Mouse (Mus musculus) cerebellum, adult 9-10 months (tissue): ENCODE measurements around the gene Ap3b1.
"Not testable (repeated sequence)": the region's sequence is repeated elsewhere in the genome, so short reads cannot be mapped to it uniquely, and the experiment has no call there.

Experiments
- DNase-seq: peaks from one replicate; pipeline ENCODE4 v3.0.0; 2022

The Ap3b1 gene

DNA sequence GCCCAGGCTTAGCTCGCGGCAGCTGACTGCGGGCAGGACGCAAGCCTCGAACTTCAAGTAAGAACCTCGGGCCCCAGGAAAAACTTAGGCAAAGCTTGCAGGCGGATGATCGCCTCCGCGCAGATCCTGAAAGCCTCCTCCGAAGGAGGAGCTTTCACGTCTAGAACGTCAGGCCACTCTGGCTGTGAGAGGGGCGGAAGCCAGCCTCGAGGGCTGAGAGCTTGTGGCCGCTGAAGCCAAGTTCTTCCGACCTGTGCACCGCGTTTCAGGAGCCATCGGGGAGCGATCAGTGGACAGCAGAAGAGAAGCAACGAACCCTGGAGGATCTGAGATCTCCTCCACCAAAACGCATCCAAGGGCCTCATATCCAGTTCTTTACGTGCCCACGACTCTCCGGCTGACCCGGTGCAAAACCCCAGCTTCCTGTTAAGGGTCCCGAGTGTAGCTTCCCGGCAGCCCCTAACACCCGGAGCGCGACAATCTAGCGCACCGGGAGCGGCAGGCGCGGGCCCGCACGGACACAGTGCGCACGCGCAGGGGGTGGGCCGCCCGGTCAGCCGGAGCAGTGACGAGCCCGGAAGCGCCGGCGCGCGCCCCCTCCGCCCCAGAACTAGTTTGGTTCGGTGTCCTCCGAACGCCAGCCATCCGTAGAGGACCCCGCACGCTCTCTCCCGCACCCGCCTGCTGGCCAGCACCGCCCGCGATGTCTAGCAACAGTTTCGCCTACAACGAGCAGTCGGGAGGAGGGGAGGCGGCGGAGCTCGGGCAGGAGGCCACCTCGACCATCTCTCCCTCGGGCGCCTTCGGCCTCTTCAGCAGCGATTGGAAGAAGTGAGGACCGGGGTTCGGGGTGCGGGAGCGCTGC lies at the start of gene Ap3b1:
Ap3b1 (plus strand) TSS at position 560 of the 865 bp plus-strand sequence.
- peak; percentile 74 for DNase-seq

DNA sequence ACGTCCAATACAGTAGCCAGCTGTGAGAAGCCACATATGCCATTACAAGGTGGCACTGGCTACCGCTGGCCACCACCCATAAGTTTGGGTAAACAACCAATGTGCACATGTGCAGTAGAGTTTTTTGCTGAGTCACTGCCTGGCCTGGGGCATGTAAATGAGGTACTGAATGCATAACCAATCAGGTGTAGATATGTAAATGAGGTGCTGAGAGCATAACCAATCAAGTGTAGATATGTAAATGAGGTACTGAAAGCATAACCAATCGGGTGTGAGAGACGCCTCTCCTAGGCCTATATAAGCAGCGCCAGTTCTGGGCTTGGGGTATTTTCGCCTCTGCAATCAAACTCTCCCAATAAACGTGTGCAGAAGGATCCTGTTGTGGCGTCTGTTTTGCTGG lies 45.9 kb upstream of the Ap3b1 start:
- not testable (repeated sequence) for DNase-seq

DNA sequence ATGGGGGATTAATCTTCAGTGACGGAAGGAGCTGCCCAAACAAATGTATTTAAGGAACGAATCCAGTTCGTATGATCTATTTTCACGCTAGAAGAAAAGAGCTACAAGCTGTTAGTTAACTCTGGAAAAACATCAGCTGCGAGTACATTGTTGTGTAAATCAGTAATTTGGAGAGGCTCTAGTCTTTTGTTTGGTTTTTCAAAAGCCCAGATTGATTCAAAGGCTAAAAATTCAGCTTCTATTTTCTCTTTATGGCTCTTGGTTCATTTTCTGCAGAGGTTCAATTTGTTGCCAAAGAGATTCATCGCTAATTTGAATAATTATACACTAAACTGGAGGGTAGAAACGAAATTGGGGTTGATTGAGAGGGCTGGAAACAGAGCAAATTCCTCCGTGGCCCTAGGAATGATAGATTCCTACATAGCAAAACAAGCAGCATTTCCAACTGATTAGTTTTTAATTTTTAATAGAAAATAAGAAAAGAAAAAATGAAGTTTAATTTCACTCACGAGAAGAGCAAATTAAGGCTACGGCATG lies 41.7 kb upstream of the Ap3b1 start:
- no peak for DNase-seq

DNA sequence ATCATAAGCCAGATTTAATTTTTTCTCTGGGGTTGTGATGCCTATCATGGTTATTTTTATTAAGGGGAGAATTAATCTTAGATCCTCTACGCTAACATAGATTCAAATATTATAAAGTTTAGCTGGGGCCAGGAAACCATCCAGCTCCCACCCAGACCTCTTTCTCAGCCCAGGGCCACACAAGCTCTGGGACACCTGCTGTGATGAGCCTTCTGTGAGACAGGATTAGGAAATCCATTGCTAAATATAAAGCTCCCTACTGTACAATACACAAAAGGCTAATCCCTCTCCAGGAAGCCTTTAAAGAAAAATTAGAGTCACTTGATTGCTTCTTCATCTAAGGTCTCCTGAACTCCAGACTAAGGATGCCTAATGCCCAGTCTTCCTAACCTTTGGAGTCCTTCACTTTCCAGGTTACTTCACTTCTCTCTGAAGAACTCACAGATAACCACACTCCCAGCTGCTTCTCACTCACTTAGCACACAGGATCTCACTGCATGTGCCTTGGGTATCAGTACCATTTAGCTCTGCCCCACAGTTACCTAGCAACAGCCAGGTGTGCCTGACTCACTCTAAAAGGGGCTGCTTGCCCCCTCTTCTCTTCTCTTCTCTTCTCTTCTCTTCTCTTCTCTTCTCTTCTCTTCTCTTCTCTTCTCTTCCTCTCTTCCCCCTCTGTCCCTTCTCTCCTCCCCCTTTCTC lies 37.5 kb upstream of the Ap3b1 start:
- DNase-seq = no peak

DNA sequence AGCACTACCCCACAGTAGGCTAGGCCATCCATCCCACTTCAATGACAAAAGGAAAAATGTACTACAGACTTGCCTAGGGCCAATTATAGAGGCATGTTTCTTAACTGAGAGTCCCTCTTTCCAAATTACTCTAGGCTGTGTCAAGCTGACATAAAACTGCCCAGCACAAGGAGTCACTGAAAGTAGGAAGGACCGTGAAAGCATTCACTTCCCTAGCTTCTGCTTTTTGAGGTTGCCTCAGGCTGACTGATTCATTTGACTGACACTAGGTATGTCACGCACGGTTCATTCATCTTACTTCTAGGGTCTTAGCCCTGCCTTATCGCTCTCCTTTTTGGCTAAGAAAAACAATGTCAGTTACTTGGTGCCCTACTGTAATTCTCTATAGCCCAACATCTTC lies 36.3 kb upstream of the Ap3b1 start:
- no peak for DNase-seq

DNA sequence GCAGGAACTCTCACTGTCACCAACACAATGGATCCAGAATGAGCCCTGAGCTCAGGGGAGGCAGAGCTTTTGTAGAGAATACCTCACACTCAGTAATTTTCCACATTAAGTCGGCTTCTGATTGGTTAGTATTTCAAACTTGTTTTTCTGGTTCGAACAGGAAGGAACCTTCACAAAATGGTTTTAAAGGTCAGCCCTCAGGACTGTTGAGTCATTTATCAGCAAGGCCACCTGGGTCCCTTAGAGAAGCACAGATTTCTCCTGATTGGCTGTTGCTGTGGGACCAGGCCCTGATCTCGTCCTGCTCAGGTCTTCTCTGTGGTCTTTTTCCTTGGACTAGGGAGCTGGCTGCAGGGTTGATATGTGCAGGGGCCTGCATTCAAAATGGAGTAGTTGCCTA lies 30.7 kb upstream of the Ap3b1 start:
- DNase-seq = no peak

DNA sequence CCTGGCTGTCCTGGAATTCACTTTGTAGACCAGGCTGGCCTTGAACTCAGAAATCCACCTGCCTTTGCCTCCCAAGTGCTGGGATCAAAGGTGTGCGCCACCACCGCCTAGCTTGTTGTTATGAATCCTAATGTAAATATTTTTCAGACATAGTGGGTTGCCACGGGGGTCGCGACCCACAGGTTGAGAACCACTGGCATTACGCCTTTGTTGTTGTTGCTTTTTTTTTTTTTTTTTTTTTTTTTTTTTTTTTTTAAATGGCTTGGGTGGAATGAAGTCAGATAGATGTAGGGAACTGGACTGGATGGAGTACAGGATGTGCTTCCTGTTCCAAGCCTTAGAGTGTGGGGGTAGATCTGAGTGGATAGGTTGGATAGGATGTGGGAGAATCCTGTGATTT lies 29.8 kb upstream of the Ap3b1 start:
- DNase-seq = not testable (repeated sequence)

DNA sequence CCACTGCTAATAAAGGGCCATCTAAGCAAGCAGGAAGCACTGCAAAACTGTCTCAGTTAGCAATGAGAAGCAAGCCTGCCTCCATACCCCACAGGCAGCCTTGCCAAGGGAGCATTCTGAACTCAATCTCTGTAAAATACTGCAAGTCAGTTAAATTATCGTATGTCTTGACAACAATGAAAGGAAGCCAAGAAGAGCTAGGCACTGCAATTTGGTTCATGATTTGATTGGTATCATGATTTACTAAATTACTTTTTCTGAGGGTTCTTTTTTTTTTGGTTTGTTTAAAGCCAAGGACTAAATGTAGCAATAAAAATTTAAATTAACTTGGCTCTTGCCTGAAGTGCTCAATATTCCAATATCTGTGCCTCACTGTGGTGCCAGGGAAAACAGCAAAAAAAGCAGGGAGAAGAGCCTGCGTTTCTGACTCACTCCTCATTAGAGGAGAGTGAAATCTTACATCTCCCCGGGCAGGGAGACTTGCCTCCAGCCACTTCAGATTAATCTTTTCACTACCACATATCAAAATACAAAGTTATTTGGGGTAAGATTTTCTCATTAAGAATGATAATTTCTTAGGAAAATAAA lies 28.3 kb upstream of the Ap3b1 start:
- DNase-seq = no peak

DNA sequence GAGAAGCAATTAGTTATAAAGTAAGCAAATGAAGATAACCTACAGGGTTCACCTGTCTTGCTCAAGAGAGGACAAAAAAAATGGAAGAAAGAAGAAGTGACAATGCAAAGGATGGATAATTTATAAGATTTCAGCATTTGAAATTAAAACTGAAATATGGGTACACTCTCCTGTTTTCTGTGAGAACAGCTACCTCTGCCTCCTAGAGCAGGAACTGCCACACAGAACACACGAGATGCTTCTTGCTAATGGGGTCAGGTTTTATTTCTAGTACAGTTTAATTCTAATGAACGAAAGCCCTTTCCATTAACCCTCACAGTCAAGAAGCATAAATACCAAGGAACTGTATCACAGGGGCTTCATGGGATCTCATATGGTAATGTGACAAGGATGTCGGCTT lies 20.4 kb upstream of the Ap3b1 start:
- no peak for DNase-seq

DNA sequence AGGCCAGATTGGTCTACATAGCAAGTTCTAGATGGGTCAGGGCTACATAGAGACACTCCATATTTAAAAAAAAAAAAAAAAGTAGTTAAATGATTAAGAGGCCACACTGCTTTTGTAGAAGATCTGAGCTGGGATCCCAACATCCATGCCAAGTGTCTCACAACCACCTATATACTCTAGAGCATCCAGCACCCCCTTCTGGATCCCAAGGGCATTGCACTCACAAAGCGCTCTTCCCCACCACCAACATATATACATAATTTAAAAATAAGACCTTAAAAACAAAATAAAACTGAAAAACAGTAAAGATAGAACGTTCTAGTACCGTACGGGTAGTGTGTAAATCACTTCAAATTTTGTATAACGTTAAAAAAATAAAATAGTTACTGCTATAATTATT lies 15.6 kb upstream of the Ap3b1 start:
- DNase-seq = no peak

DNA sequence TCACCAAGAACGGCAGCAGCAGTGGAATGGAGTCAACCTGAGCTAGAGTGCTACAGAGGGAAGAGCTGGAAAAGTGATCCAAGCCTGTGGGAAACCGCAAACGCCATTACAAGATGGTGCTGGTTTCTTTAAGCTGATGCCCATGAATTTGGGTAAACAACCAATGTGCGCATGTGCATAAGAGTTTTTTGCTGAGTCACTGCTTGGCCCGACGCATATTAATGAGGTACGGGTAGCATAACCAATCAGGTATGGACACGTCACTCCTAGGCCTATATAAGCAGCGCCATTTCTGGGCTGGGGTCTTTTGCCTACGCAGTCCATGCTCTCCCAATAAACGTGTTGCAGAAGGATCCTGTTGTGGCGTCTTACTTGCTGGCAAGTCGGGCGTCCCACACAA lies 14.2 kb upstream of the Ap3b1 start:
- DNase-seq = not testable (repeated sequence)

DNA sequence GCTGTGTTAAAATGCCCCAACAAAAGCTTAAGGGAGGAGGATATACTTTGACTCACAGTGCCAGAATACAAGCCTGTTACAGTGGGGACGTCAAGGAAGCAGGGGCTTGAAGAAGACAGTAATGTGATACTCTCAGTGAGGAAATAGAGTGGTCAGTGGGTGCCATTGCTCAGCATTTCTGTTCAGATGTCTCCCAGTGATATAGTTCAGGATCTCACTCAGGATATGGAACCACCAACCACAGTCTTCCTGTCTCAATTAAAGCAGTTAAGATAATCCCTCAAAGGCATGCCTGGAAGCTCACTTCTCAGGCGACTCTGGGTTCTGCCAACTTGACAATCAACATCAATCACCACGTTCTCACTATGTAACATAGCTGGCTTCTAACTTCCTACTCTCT lies 4.2 kb upstream of the Ap3b1 start:
- DNase-seq = no peak

DNA sequence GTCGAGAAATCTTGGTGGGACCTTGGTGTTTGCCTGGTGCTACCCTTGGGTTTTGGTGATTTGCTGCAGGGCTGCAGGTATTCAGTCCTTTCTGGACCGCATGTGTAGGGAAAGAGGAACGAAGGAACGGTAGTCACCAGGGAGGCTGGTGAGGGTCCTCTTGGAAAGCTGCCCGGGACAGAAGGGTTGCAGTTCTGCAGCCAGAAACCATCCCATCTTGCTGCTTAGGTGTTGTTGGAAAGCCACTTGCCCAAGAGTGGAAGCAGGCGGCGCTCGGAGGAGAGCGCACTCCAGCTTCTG lies 709 bp upstream of the Ap3b1 start:
- peak; percentile 53 for DNase-seq

DNA sequence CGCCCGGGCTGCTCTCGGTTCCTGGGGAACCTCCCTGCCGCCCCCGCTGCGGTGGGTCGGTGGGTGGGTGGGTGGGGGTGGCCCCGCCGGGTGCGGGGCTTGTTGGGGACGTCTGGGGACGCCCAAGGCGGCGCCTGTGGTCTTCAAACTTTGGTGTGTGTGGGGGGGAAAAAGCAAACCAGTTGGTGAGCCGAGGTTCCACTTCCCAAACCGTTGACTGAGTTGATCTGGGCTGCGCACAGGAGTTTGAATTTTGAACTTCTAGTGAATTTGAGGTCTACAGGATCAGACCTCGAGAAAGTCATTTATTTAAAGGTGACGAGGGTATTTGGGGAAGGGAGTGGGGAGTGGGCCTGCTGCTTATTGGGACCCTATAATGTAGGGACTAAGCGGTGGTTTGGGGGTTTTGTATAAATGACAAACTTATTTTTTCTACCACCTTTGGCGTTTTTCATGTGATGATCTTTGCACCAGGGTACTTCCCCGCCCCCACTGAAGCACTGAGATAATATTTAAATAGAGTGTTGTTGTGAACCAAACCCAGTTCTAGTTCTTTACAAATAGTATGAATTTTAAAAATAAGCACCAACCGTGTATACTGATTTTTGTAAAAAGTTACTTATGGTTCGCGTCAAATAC lies 641 bp downstream of the Ap3b1 start:
- no peak for DNase-seq

DNA sequence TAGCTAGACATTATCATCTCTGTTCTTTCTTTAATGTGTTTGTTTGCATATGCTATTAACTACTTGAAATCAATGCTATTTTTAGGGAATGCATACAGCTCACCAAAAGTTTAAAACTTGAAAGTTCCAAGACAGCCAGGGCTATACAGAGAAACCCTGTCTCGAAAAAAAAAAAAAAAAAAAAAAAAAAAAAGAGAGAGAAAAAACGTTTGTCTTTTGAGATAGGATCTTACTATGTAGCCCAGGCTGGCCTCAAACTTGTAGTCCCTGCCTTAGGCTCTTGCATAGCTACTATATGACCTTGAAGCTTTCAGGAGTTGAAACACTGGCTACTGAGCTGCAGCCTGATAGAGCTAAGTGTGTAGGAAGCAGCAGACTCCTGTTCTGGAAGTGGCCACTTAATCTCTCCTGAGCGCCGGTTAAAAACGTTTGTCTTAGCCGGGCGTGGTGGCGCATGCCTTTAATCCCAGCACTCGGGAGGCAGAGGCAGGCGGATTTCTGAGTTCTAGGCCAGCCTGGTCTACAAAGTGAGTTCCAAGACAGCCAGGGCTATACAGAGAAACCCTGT lies 2.3 kb downstream of the Ap3b1 start:
- not testable (repeated sequence) for DNase-seq

DNA sequence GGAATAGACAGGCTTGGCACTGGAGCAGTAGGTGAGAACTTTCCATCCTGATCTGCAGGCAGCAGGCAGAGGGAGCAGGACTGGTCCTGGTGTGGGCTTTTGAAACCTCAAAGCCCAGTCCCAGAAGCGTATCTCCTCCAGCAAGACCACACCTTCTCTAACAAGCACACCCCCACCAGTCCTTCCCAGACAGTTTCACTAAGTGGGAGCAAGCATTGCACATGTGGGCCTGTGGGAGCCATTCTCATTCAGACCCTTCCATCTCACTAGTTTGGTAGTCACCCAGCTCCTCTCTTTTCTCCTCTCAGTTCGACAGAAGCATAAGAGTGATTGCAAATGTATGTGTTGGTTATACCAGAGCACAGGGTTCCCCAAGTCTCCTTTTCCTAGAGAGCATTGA lies 5.6 kb downstream of the Ap3b1 start:
- DNase-seq = no peak

DNA sequence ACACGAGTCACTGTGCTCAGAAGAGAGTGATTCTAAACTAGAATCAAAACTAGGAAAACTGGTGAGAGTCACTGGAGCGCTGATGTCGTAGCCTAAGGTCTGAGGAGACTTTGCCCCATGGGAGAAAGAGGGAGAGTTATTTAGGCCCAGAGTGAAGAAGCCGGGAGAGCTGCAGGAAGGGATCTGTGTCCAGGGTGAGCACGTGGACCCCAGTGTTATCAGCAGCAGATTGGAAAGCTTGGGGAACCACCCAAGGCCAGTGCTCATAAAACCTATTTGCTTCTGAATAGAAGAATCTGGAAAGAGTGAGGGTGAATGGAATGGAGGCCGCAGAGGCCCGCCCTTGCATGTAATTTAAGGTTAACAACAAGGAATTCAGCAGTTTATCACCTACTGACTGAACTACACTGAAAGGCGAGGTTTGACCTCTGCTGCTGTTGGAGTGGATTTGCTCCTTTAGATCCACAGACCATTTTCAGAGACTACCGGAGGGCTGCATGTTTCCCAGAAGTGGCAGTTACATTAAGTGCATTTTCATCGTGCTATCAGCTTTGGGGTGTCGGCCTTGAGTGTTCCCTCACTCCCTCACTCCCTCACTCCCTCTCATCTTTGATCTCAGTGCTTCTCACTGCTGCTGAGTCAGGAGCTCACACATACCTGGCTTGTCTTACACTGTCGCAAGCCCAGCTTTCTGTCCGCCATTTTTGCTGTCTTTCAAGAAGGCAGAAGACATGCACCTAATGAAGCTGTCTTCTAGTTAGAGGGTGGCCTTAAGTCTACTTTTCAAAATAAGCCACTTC lies 6.5 kb downstream of the Ap3b1 start:
- no peak for DNase-seq

DNA sequence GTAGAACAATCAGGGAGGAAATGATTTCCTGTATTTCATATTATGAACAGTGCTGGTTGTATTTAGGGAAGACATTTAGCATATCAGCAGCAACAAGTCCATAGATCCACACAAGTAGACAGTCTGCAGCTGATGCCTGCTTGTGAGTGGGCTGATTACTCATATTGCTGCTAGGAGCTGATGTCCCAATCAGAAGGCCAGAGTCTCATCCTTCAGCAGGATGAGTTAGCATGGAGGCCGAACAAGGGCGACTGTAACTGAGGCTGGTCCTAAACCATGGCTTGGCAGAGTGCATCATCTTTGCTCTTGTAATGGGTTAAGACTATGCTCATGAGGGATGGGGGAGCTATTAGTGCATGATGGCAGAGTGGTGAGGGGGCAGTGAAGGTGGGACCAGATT lies 9.1 kb downstream of the Ap3b1 start:
- DNase-seq = no peak

DNA sequence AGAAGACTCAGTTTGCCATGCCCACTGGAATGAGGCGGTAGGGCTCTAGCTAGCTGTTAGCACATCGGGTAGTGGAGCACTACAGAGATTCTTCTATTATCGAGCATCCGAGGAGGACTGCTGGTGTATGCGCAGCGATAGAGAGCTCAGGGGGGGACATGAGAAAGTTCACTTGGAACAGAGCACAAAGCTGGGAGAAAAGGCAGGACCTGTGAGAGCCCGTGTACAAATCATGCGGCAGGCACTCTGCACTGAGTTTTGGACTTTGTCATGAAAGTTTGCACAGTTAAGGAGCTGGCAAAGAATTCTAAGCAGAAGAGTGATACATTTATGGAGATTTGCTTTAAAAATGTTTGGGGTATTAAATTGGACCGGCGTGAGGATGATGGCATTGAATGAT lies 11.8 kb downstream of the Ap3b1 start:
- no peak for DNase-seq

DNA sequence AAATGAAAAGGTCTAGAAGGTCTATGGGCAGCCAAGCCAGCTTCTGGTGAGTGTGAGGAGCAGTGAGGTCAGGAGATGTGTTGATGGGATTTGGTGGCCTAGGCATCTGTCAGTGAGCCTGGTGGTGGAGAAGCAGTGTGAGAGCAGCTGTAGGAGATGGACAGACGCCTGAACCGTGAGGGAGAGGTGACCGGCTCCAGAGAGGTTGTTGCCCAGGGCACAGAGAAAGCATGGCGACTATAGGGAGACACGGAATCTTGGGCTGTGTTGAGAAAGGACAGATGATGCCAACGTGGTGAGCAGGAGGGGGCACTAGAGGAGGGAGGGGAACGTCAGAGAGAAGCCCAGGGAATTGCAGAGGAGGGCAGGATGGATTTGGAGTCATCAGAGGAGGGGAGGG lies 13.3 kb downstream of the Ap3b1 start:
- no peak for DNase-seq

DNA sequence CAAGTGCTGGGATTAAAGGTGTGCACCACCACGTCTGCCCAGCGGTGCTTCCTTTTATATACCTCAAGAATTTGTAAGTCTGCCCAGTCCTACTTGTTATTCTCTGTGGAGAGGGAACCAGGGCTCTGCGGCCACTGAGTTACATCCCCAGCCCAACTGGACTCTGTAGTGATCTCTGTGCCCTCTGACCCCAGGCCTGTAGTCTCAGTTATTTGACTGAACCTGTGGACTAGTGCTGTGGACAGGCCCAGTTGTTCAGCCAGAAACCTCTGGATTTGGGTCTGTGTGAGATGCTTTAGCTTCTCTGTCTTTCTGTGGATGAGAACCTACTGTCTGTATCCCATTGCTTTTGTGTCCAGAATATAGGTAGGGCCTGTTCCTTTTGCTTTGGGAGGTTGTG lies 15.4 kb downstream of the Ap3b1 start:
- DNase-seq = no peak
